Mouse (Mus musculus): ENCODE results near the gene Gm5108.

DNA sequence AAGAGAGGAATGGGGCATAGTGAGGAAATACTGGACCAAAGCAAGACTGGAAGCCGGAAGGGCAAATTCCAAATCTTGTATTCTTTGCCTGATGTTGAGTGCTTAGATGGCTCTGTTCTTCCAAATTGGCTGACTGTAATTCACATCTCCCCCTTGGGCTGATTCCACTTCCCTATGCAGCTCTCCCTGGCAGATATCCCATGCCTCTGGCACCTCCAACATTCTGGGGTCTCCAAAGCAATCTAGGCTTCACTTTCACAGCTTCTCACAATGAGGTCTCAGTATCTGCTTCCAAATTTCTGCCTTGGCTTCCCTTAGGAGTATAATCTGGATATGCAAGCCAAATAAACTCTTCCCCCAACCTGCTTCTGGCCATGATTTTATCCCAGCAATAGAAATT lies 42.5 kb upstream of the Gm5108 start:
- TF ChIP-seq CTCF (IDR thresholded peaks at IDR 0.05; ENCODE audit: low read depth) (no peak), EP300 (optimal IDR thresholded peaks at IDR 0.05) (no peak)

Measured in stomach, postnatal 0 days (tissue).